Mouse (Mus musculus) stomach, embryonic 14.5 days (tissue): ENCODE measurements around the gene Fxr2. TPM values are rescaled to one million over a fixed set of nuclear protein-coding genes. Genes with fewer than 3 reads are reported as not detected.
"Not testable (repeated sequence)": the region's sequence is repeated elsewhere in the genome, so short reads cannot be mapped to it uniquely, and the experiment has no call there.

ENCODE experiments used
- ATAC-seq: fragments of 200-750 bp; cut with Nextera tagmentation; 2 replicates; pipeline ENCODE4 v1.8.0; 2017; ENCODE audit warnings: low read depth, moderate TSS enrichment; ENCODE audit not compliant: insufficient number of reproducible peaks, insufficient read depth, low FRiP score
- H3K27ac ChIP-seq: fragments of 300-500 bp; sonication (generic); 2 replicates; pipeline ENCODE4 v1.5.1; 2014; ENCODE audit warnings: mild to moderate bottlenecking, low read length, moderate library complexity, mixed read lengths
- H3K27me3 ChIP-seq: fragments of 300-500 bp; sonication (generic); 2 replicates; pipeline ENCODE4 v1.6.1; 2014; ENCODE audit warnings: low read length, control low read depth, mixed read lengths; ENCODE audit not compliant: control insufficient read depth, insufficient read depth
- H3K36me3 ChIP-seq: fragments of 300-500 bp; sonication (generic); 2 replicates; pipeline ENCODE4 v1.6.1; 2014; ENCODE audit warnings: mild to moderate bottlenecking, control low read depth, low read length, moderate library complexity, mixed read lengths; ENCODE audit not compliant: control insufficient read depth, insufficient read depth
- H3K4me1 ChIP-seq: fragments of 300-500 bp; sonication (generic); 2 replicates; pipeline ENCODE4 v1.6.1; 2014; ENCODE audit warnings: low read length, control low read depth, mixed read lengths; ENCODE audit not compliant: control insufficient read depth, insufficient read depth
- H3K4me2 ChIP-seq: fragments of 300-500 bp; sonication (generic); replicated peaks from 2 replicates; pipeline ENCODE4 v1.6.1; 2014; ENCODE audit warnings: low read depth, low read length, control low read depth
- H3K4me3 ChIP-seq: fragments of 300-500 bp; sonication (generic); 2 replicates; pipeline ENCODE4 v1.5.1; 2014; ENCODE audit warnings: low read depth, low read length, control low read depth
- H3K9ac ChIP-seq: fragments of 300-500 bp; sonication (generic); replicated peaks from 2 replicates; pipeline ENCODE4 v1.6.1; 2014; ENCODE audit warnings: low read depth, mild to moderate bottlenecking, control low read depth, low read length, moderate library complexity, mixed read lengths
- H3K9me3 ChIP-seq: fragments of 300-500 bp; sonication (generic); 2 replicates; pipeline ENCODE4 v1.6.1; 2016; ENCODE audit warnings: low read depth, low read length, control low read depth; ENCODE audit not compliant: control insufficient read depth
- WGBS: fragments of 180-500 bp; shearing (Covaris S2); extraction: QIAGEN DNeasy Blood & Tissue Kit; methylation state at CpG from one replicate; pipeline ENCODE4 v1.1.7; 2014; 5-methylcytosine and 5-hydroxymethylcytosine counted together
- microRNA counts: library from miRNA; unstranded; fragments of <30 nt; microRNA quantifications from one replicate; lab custom pipeline; 2016
- microRNA-seq: library from miRNA; unstranded; fragments of <30 nt; microRNA quantifications from one replicate; pipeline ENCODE4, GENCODE M21; 2016
- polyA plus RNA-seq: library from polyadenylated mRNA; unstranded; fragments of >200 nt; fragmentation: Nextera tagmentation; extraction: Ambion mirVana; gene quantifications from 2 replicates; pipeline ENCODE4 v1.2.1, GENCODE M21; 2014

The Fxr2 gene
- polyA plus RNA-seq, 1 experiment from 2014 or later, result 20.9 TPM

DNA sequence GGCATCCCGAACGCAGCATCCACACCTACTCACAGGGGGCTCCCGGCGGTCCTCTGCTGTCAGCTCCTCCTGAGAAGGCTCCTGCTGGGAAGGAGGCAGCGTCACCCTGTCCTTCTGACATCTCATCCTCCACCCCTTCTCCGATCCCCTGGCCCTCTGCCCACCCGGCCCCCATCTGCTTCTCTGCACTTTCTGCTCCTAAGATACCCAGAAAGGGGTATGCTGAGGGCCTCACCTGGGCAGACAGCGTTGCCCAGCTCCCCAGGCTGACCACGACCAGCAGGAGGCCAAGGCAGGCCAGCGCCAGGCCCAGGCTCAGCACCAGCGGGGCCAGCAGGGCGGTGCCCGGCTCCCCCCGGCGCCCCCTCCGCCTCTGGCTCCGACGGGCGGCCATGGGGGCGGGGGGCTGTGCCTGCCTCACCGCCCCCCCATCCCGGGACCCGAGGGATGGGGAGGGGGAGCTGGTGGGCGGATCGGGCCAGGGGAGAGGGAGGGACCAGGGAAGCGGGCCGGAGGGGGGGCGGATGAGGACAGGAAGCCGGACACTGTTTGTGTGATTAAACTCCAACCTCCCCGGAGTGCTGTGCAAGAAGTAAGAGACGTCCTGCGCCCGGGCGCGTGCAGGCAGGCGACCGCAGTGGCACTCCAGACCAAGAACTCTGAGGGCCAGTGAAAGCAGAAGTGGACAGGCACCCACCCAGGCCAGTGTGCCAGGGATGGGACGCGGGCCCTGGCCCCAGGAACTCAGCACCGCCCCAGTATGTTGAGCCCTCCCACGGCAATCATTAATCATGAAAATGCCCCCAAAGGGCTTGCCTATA lies 62.8 kb downstream of the Fxr2 start, which contains the start of the genes Tnfsf12 and Tnfsfm13:
TSS of gene Tnfsf12 (minus strand) at position 489 of the 821 bp plus-strand sequence.
TSS of gene Tnfsfm13 (minus strand) at position 738 of the 821 bp plus-strand sequence.
- 2% methylated on average over 26 of the region's 41 CpGs for WGBS
- H3K9me3 ChIP-seq, result no peaks in the 10 kb centered on the region
- H3K4me1 ChIP-seq, result no peaks in the 10 kb centered on the region; the same call in 1 of the 2 replicates
- H3K4me2 ChIP-seq, result peak within 1 kb of the TSS; percentile 72
- peak within 1 kb of the TSS; percentile 44; the same call in 1 of the 2 replicates for H3K27ac ChIP-seq
- no peaks in the 10 kb centered on the region for H3K36me3 ChIP-seq
- ATAC-seq, result peak; percentile 69
- H3K9ac ChIP-seq, result peak within 1 kb of the TSS; percentile 54
- H3K27me3 ChIP-seq, result no peaks in the 10 kb centered on the region
- peak within 1 kb of the TSS; percentile 50 for H3K4me3 ChIP-seq

DNA sequence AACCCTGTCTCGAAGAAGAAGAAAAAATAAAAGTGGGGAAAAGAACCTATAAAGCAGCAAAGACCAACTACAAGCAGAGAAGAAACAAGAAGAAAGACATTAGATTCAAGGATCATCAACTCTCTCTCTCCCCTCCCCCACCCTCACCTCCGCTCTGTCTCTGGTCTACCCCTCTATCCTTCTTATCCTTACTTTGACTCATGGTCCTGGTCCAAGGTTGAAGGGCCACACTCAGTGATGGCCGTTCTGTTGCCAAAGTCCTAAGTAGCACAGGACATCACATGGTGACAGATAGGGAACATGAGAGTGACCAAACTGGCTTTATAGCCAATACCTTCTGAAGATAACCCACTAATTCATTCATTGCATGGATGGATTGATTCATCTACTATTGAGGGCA lies 64.6 kb downstream of the Fxr2 start:
- 97% methylated on average over 3 of the region's 3 CpGs for WGBS
- Histone ChIP-seq H3K9ac (no peak overlapping the region), H3K9me3 (no peaks in the 10 kb centered on the region), H3K27ac (no peak overlapping the region), H3K4me1 (no peaks in the 10 kb centered on the region; the same call in 1 of the 2 replicates), H3K36me3 (no peaks in the 10 kb centered on the region), H3K27me3 (no peaks in the 10 kb centered on the region), H3K4me2 (no peak overlapping the region), H3K4me3 (no peak overlapping the region)
- no peak for ATAC-seq

DNA sequence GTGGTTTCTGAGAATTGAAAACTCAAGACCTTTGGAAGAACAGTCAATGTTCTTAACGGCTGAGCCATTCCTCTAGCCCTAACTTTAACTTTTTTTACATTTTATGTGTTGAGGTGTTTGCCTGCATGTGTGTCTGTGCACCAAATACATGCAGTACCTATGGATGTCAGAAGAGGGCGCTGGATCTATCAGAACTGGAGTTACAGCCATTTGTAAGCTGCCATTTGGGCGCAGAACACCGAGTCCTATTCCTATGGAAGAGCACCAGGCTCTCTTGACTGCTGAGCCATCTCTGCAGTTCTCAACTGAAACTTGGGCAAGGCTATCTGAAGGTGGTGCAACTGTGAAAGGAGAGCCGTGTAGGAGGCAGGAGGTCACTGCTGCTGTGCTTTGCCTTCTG lies 65.8 kb downstream of the Fxr2 start:
- H3K36me3 ChIP-seq, result no peaks in the 10 kb centered on the region
- ATAC-seq, result no peak
- no peaks in the 10 kb centered on the region for H3K27me3 ChIP-seq
- no peak overlapping the region for H3K27ac ChIP-seq
- no peaks in the 10 kb centered on the region for H3K9me3 ChIP-seq
- no peak overlapping the region for H3K9ac ChIP-seq
- H3K4me2 ChIP-seq, result no peak overlapping the region
- H3K4me3 ChIP-seq, result no peak overlapping the region
- 75% methylated on average over 5 of the region's 5 CpGs for WGBS
- H3K4me1 ChIP-seq, result no peaks in the 10 kb centered on the region; the same call in 1 of the 2 replicates

DNA sequence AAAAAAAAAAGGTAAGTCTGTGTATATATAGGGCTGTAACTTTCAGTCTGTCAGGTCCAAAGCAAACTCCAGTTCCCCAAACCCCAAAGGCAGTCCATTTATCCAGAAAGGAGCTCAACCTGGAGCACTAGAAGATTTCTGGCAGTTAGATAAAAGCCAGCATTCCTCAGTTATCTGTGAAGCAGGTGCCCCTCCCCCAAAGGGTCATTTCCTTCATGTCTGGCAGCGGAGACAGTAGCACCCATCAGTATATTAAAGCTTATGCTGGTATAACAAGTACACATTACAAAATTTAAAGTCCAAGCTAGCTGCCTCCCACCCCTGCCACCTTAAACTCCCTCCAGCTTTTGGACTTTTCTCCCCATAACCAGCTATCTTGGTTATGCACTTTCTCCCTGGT lies 66.8 kb downstream of the Fxr2 start:
- no peak overlapping the region for H3K27ac ChIP-seq
- 29% methylated on average over 1 of the region's 1 CpGs for WGBS
- H3K4me1 ChIP-seq, result no peaks in the 10 kb centered on the region; the same call in 1 of the 2 replicates
- no peak overlapping the region for H3K4me3 ChIP-seq
- H3K9ac ChIP-seq, result no peak overlapping the region
- ATAC-seq, result no peak
- no peaks in the 10 kb centered on the region for H3K9me3 ChIP-seq
- no peak overlapping the region for H3K4me2 ChIP-seq
- no peaks in the 10 kb centered on the region for H3K27me3 ChIP-seq
- no peaks in the 10 kb centered on the region for H3K36me3 ChIP-seq

DNA sequence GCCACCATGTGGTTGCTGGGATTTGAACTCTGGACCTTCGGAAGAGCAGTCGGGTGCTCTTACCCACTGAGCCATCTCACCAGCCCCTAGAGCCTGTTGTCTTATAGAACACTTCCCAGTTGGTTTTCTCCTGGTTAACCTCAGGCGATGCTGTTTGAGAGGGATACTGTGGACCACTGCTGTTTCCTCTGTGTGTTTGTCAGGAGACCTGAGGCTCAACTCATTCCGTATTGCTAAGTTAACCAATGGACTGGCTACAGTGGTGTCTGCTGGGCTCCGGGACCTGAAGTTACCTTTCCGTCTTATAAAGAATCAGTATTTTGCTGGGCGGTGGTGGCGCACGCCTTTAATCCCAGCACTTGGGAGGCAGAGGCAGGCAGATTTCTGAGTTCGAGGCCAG lies 70.1 kb downstream of the Fxr2 start:
- not testable (repeated sequence) for ATAC-seq, H3K27me3 ChIP-seq, H3K9ac ChIP-seq, H3K4me2 ChIP-seq, H3K4me1 ChIP-seq, H3K4me3 ChIP-seq, H3K27ac ChIP-seq, H3K36me3 ChIP-seq, H3K9me3 ChIP-seq
- 95% methylated on average over 10 of the region's 10 CpGs for WGBS

MicroRNA genes within 50 kb of the gene (microRNA counts, 519-probe panel; counts per million panel counts)
- not detected for microRNA mmu-miR-1934 (lab: Ali Mortazavi, UCI)
- 2,828 counts per million, percentile 49 among the panel's probes with 10 or more counts for microRNA mmu-miR-467f (lab: Ali Mortazavi, UCI)

Small RNA genes lying within 50 kb of the gene (microRNA-seq; reads per million reads assigned to microRNA genes)
- gene Mir1934 (3.1 reads per million, percentile 6 among the genes with 10 or more reads in this experiment), gene Mir467f (not detected)

Other genes with a start within 250 kb of the Fxr2 start
- gene Naa38, start 237.5 kb upstream of the Fxr2 start, polyA plus RNA-seq, result 158 and 177 TPM in 2 replicates
- gene Cyb5d1, start 237.4 kb upstream of the Fxr2 start, polyA plus RNA-seq, result 15.0 and 23.5 TPM in 2 replicates
- gene Tmem88, start 234.8 kb upstream of the Fxr2 start, polyA plus RNA-seq, result 30.0 and 30.3 TPM in 2 replicates
- 30.6 and 34.3 TPM in 2 replicates for gene Kdm6b, start 219.3 kb upstream of the Fxr2 start, polyA plus RNA-seq
- 1.4 and 2.3 TPM in 2 replicates for gene Dnah2, start 83.9 kb upstream of the Fxr2 start, polyA plus RNA-seq
- gene Efnb3, start 72.8 kb upstream of the Fxr2 start, polyA plus RNA-seq, result 5.5 and 5.7 TPM in 2 replicates
- gene Wrap53, start 52.7 kb upstream of the Fxr2 start, polyA plus RNA-seq, result 22.1 and 23.1 TPM in 2 replicates
- 155 and 163 TPM in 2 replicates for gene Trp53, start 52.6 kb upstream of the Fxr2 start, polyA plus RNA-seq
- 8.8 and 10.0 TPM in 2 replicates for gene Atp1b2, start 27.0 kb upstream of the Fxr2 start, polyA plus RNA-seq
- gene Shbg, start 15.1 kb upstream of the Fxr2 start, polyA plus RNA-seq, result not detected in 2 replicates
- gene Sat2, start 11.0 kb upstream of the Fxr2 start, polyA plus RNA-seq, result 17.5 and 18.7 TPM in 2 replicates
- 4.1 and 4.7 TPM in 2 replicates for gene Sox15, start 22.3 kb downstream of the Fxr2 start, polyA plus RNA-seq
- gene Mpdu1, start 29.7 kb downstream of the Fxr2 start, polyA plus RNA-seq, result 49.9 and 50.2 TPM in 2 replicates
- 12.5 and 16.4 TPM in 2 replicates for gene Cd68, start 33.2 kb downstream of the Fxr2 start, polyA plus RNA-seq
- 654 and 666 TPM in 2 replicates for gene Eif4a1, start 39.4 kb downstream of the Fxr2 start, polyA plus RNA-seq
- 88.1 and 102 TPM in 2 replicates for gene Senp3, start 49.1 kb downstream of the Fxr2 start, polyA plus RNA-seq
- 0.67 TPM in 1 of 2 replicates, not detected in the other for gene Tnfsf13, start 52.8 kb downstream of the Fxr2 start, polyA plus RNA-seq
- gene Tnfsf12, start 62.9 kb downstream of the Fxr2 start, polyA plus RNA-seq, result 9.9 and 11.7 TPM in 2 replicates
- gene Tnfsfm13, start 63.1 kb downstream of the Fxr2 start, polyA plus RNA-seq, result 5.5 TPM in 2 replicates
- gene Polr2a, start 125.6 kb downstream of the Fxr2 start, polyA plus RNA-seq, result 39.3 and 43.6 TPM in 2 replicates
- gene Slc35g3, start 129.0 kb downstream of the Fxr2 start, polyA plus RNA-seq, result not detected in 2 replicates
- gene Zbtb4, start 132.9 kb downstream of the Fxr2 start, polyA plus RNA-seq, result 3.9 and 4.0 TPM in 2 replicates
- 6.7 and 7.5 TPM in 2 replicates for gene Chrnb1, start 163.0 kb downstream of the Fxr2 start, polyA plus RNA-seq
- gene Fgf11, start 168.9 kb downstream of the Fxr2 start, polyA plus RNA-seq, result 2.1 and 3.6 TPM in 2 replicates
- 12.2 and 15.0 TPM in 2 replicates for gene Tmem102, start 172.6 kb downstream of the Fxr2 start, polyA plus RNA-seq
- gene Gm39566, start 182.3 kb downstream of the Fxr2 start, polyA plus RNA-seq, result not detected in 2 replicates
- gene Spem2, start 185.5 kb downstream of the Fxr2 start, polyA plus RNA-seq, result not detected in 2 replicates
- 0.41 TPM in 1 of 2 replicates, not detected in the other for gene Spem1, start 189.2 kb downstream of the Fxr2 start, polyA plus RNA-seq
- gene Nlgn2, start 204.8 kb downstream of the Fxr2 start, polyA plus RNA-seq, result 10.6 and 11.9 TPM in 2 replicates
- 433 and 495 TPM in 2 replicates for gene Tmem256, start 205.5 kb downstream of the Fxr2 start, polyA plus RNA-seq
- 102 and 110 TPM in 2 replicates for gene Plscr3, start 213.4 kb downstream of the Fxr2 start, polyA plus RNA-seq
- 11.1 TPM in 2 replicates for gene Tnk1, start 225.7 kb downstream of the Fxr2 start, polyA plus RNA-seq
- not detected in 2 replicates for gene Tmem95, start 245.0 kb downstream of the Fxr2 start, polyA plus RNA-seq
- gene Kctd11, start 248.4 kb downstream of the Fxr2 start, polyA plus RNA-seq, result 5.0 and 5.3 TPM in 2 replicates